Mouse (Mus musculus) thymus, adult 2 months (tissue): ENCODE measurements around the gene Ccdc167. TPM values are rescaled to one million over a fixed set of nuclear protein-coding genes. Genes with fewer than 3 reads are reported as not detected.

Experiments used
- DNase-seq: peaks from one replicate; pipeline ENCODE4 v3.0.0; 2021
- H3K27ac ChIP-seq: fragments of 200-500 bp; 2 replicates; pipeline ENCODE4 v1.5.1; 2012; ENCODE audit warnings: low read length, control low read depth; ENCODE audit not compliant: control insufficient read depth, insufficient read depth
- H3K27me3 ChIP-seq: fragments of 200-500 bp; 2 replicates; pipeline ENCODE4 v1.6.1; 2012; ENCODE audit warnings: mild to moderate bottlenecking, low read length, moderate library complexity, mixed read lengths; ENCODE audit not compliant: control insufficient read depth, insufficient read depth
- H3K36me3 ChIP-seq: fragments of 200-500 bp; 2 replicates; pipeline ENCODE4 v1.6.1; 2012; ENCODE audit warnings: mild to moderate bottlenecking, low read length, moderate library complexity; ENCODE audit not compliant: control insufficient read depth, insufficient read depth
- H3K4me1 ChIP-seq: fragments of 200-500 bp; replicated peaks from 2 replicates; pipeline ENCODE4 v1.6.1; 2012; ENCODE audit warnings: low read length; ENCODE audit not compliant: control insufficient read depth, insufficient read depth
- H3K4me3 ChIP-seq: fragments of 200-500 bp; 2 replicates; pipeline ENCODE4 v1.5.1; 2012; ENCODE audit warnings: mild to moderate bottlenecking, low read length, control low read depth, moderate library complexity; ENCODE audit not compliant: control insufficient read depth, insufficient read depth
- CTCF ChIP-seq: fragments of 200-500 bp; IDR thresholded peaks from 2 replicates; pipeline ENCODE4 v1.5.1; 2012; ENCODE audit warnings: mild to moderate bottlenecking, control low read depth, low read length, moderate library complexity, borderline replicate concordance; ENCODE audit not compliant: control insufficient read depth, poor library complexity, insufficient read depth; ENCODE audit errors: extremely low read depth
- POLR2A ChIP-seq: fragments of 200-500 bp; IDR thresholded peaks from 2 replicates; pipeline ENCODE4 v1.6.1; 2012; ENCODE audit warnings: mild to moderate bottlenecking, low read length, control low read depth, moderate library complexity; ENCODE audit not compliant: control insufficient read depth, poor library complexity, insufficient read depth; ENCODE audit errors: extremely low read depth
- WGBS: fragments of 180-500 bp; shearing (Covaris S2); methylation state at CpG from one replicate; pipeline ENCODE4 v1.1.7; 2018; 5-methylcytosine and 5-hydroxymethylcytosine counted together
- polyA plus RNA-seq: library from polyadenylated mRNA; depleted of rRNA; stranded (reverse); fragments of >200 nt; gene quantifications from 2 replicates; pipeline ENCODE4 v1.2.3, GENCODE M21; 2012

Gene Ccdc167
- polyA plus RNA-seq, 1 experiment: 17.7 TPM

- Histone ChIP-seq H3K27me3 (no peaks in the 10 kb centered on the region), H3K4me1 (peaks cover 14% of the 10 kb centered on the region), H3K27ac (no peak overlapping the region), H3K4me3 (no peak overlapping the region), H3K36me3 (no peaks in the 10 kb centered on the region)
- TF ChIP-seq CTCF (no peak), POLR2A (no peak)
- WGBS: 93% methylated on average over 19 of the region's 19 CpGs
- DNase-seq: no peak
Measured at GRCm38 (mm10) chr17:29711076-29711744, 5.6 kb downstream of the Ccdc167 start.

DNA sequence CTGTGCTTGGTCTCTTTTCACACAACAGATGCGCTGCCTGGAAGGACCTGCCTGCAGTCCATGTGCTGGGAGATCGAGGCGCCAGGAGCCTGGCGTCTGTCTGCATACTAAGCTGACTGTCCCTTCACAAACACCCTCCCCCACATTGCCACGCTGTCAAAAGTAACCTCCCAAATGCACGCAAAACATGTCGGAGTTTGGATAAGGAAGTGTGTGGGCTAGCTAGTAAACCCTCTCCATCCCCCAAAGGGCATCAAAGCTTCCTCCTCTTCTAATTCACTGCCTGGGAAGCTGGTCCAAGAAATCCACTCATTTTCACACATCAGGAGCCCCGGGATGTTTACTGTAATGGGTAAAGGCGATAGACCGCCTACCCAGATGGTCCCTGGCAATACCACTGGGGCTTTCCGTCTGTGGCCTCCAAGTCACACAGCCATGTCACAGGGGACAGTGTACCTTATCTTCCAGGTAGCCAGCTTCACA, 6.2 kb downstream of the Ccdc167 start:
- H3K4me1 ChIP-seq: peaks cover 10% of the 10 kb centered on the region
- H3K36me3 ChIP-seq: no peaks in the 10 kb centered on the region
- WGBS: 93% methylated on average over 11 of the region's 11 CpGs
- H3K27ac ChIP-seq: no peak overlapping the region
- H3K4me3 ChIP-seq: no peak overlapping the region
- H3K27me3 ChIP-seq: no peaks in the 10 kb centered on the region
- TF ChIP-seq POLR2A (no peak), CTCF (no peak)
- no peak for DNase-seq

DNA sequence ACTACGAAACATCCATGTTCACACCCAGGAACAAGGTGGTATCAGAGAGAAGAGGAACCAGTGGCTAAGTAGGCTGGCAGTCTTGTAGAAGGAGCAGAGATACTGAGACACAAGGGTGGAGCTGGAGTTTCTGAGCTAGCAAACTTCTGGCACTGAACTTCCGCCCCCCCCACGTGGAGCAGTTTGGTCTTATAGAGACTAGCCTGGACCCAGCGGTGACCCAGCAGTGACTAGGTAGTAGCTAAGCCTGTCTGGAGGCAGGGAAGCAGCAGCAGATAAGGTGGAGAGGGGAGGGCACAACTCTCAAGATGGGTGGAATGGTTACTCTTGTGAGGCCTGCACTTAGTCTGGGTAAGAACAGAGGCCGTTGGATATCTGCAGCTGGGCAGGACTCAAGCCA, 8.1 kb downstream of the Ccdc167 start:
- peaks cover 10% of the 10 kb centered on the region for H3K4me1 ChIP-seq
- no peaks in the 10 kb centered on the region for H3K27me3 ChIP-seq
- H3K36me3 ChIP-seq: no peaks in the 10 kb centered on the region
- H3K27ac ChIP-seq: no peak overlapping the region
- DNase-seq: no peak
- no peak for TF ChIP-seq POLR2A
- no peak for TF ChIP-seq CTCF
- WGBS: 81% methylated on average over 5 of the region's 5 CpGs
- no peak overlapping the region for H3K4me3 ChIP-seq

GRCm38 (mm10) chr17:29706981-29707545, 9.8 kb downstream of the Ccdc167 start:
- peaks cover 6% of the 10 kb centered on the region for H3K36me3 ChIP-seq
- no peak overlapping the region for H3K4me3 ChIP-seq
- DNase-seq: no peak
- peaks cover 8% of the 10 kb centered on the region for H3K4me1 ChIP-seq
- WGBS: 98% methylated on average over 5 of the region's 5 CpGs
- TF ChIP-seq CTCF (no peak), POLR2A (no peak)
- H3K27ac ChIP-seq: no peak overlapping the region
- no peaks in the 10 kb centered on the region for H3K27me3 ChIP-seq

GRCm38 (mm10) chr17:29705881-29706280, 11.0 kb downstream of the Ccdc167 start:
- peaks cover 7% of the 10 kb centered on the region for H3K4me1 ChIP-seq

DNA sequence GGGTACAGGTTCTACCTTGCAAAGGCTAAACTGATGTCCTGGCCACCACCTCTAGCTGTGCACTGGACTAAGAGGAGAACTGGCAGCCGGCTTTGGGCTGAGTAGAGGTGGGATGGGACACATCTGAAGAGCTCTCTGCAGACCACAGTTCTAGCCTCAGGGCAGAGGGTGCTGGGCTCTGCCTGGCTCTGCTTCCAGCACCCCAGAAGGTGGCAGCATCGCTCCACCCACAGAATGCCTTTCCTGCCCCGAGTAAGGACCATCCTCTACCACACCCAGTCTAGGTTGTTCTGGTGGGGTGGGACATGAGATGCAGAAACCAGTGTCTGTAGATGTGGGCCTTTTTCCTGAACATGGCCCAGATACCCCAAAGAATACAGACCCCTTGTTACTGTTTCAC, 12.1 kb downstream of the Ccdc167 start:
- H3K27ac ChIP-seq: no peak overlapping the region
- peaks cover 4% of the 10 kb centered on the region for H3K4me1 ChIP-seq
- TF ChIP-seq POLR2A (no peak), CTCF (peak; percentile 89)
- DNase-seq: peak; percentile 73
- peaks cover 26% of the 10 kb centered on the region for H3K36me3 ChIP-seq
- 48% methylated on average over 3 of the region's 3 CpGs for WGBS
- H3K4me3 ChIP-seq: no peak overlapping the region
- H3K27me3 ChIP-seq: no peaks in the 10 kb centered on the region

More at GRCm38 (mm10) chr17:29705881-29706280, 11.0 kb downstream of the Ccdc167 start:
- H3K27ac ChIP-seq: no peak overlapping the region
- WGBS: 84% methylated on average over 5 of the region's 5 CpGs
- peaks cover 16% of the 10 kb centered on the region for H3K36me3 ChIP-seq
- TF ChIP-seq POLR2A (no peak), CTCF (no peak)
- DNase-seq: no peak
- H3K4me3 ChIP-seq: no peak overlapping the region
- no peaks in the 10 kb centered on the region for H3K27me3 ChIP-seq

GRCm38 (mm10) chr17:29702938-29703710, 13.7 kb downstream of the Ccdc167 start:
- DNase-seq: no peak
- H3K27ac ChIP-seq: no peak overlapping the region
- H3K27me3 ChIP-seq: no peaks in the 10 kb centered on the region
- TF ChIP-seq CTCF: no peak
- no peak for TF ChIP-seq POLR2A
- H3K4me3 ChIP-seq: no peak overlapping the region
- 76% methylated on average over 4 of the region's 4 CpGs for WGBS
- peaks cover 4% of the 10 kb centered on the region for H3K4me1 ChIP-seq
- peaks cover 39% of the 10 kb centered on the region for H3K36me3 ChIP-seq
